Mouse (Mus musculus): ENCODE measurements around the gene Fgfr2.

Fgfr2 gene

DNA sequence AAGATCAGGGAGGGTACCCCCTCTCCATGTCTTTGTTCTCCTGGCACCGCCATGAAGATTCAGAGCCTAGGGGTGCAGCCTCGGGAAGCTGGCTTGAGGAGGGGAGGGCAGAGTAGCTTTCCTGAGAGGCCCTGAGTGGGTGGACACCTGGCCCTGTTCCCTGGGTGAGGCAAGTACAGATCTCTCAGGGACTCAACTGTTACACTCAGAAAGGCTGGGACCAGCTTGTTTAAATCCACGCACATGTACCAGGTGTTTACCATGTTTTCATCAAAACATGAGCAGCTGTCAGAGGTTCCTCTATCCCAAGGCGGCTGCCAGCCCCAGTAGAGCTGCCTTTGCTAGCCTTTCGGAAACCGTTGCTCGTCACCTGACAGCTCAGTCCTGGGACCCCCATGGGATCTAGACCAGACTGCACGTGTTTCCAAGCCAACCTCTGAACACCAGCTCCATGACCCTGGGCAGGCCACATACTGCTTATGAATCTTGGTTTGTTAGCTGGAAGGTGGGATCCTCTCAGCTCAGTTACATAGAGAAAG, 425.8 kb downstream of the Fgfr2 start:
- no peak for DNase-seq (ENCODE audit: low read depth, low spot score)

DNA sequence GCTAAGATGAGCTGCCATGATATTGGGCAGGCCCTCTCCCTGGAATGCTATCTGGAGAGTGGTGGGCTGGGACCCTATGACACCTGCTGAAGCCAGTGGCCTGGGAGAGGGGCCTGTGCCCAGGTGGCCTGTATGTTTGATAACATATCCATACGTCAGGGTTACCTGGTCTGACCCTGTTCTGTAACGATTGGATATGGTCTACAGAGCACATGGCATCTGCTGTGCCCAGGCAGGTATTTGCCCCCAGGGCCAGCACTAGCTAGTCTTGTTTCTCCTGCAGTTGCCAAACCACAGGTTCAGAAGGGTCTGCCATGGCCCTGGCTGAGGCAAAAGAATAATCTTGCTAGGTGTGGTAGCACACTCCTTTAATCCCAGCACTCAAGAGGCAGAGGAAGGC, 429.6 kb downstream of the Fgfr2 start:
- no peak for DNase-seq (ENCODE audit: low read depth, low spot score)

DNA sequence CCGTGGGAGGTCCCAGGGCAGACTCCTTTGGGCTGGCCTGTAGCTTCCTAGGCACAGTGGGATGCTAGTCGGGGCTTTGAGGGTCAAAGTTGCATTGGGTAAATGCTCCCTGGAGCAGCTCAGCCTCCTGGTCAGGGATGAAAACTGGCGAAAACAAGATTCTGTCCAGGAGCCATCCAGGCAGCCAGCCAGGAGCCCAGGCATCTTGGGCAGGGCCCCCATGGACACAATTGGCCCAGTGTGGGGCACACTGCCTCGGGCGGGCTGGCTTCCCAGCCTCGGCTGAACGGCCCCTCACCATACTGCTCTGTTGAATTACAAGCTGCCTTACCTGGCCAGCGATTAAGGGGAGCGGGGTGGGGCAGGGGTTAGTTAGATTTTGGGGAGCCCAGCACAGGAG, 430.4 kb downstream of the Fgfr2 start:
- no peak for DNase-seq (ENCODE audit: low read depth, low spot score)

DNA sequence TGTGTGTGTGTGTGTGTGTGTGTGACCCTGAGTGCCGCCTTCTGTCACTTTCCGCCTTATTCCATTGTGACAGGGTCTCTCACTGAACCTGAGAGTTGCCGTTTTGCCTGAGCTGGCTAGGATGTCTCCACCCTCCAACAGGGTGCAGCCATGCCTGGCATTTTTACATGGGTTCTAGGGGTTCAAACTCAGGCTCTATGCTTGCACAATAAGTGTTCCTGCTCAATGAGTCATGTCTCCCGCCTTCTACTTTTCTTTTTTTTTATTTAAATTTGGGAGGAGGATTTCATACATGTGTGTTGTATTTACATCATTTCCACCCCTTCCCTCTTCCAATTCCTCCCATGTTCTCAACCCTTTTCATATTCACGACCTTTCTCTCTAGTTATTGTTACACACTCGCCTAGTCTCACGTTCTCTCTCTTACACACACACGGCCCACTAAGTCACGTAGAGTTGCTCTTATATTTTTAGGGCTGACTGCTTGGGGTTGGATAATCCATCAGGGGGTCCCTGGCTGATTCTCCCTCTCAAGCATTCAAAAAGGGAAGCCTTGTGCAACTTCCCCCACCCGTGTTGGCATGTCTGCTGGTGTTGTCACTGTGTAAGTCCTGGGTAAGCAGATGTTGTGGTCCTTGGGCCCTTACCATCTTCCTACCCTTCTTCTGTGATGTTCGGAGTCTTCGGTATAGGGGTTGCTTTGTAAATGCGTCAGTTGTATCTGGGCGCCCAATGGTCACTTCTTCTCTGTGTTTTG, 432.3 kb downstream of the Fgfr2 start:
- no peak for DNase-seq (ENCODE audit: low read depth, low spot score)

DNA sequence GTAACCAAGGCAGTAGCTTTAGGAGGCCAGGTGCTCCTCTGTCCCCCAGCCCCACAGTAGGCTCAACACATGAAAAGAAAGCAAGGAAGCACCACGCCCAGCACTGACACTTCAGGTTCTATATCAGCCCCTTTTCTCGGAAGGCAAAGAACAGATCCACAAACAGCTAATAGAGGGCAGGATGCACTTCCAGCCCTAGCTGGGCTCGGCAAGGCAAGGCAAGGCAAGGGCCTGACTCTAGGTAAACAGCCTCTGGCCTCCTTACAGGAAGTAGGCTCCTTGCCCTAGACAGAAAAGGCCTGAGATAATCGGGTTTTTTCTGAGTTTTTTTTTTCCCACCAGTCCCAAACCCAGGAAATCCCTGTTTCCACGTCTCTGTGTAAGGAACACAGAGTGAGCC, 433.4 kb downstream of the Fgfr2 start:
- DNase-seq (ENCODE audit: low read depth, low spot score) = no peak

DNA sequence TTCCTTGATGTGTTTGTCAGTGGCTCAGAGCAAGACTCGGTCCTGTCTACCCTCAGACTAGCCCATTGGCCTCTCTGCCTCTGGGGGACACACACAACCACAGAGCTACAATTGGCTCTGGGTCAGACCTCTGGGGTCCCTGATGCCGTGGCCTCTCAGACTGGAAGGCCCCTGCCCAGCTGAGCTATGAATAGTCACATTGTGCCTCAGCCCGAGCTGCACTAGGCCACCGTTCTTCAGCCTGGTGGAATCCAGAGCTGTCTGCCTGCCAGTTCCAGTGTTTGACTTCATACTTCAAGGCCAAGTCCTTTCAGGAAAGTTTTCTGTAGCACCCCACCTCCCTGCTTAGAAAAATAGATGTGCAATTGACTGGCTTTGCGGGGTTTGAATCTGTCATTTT, 434.4 kb downstream of the Fgfr2 start:
- DNase-seq (ENCODE audit: low read depth, low spot score) = no peak

DNA sequence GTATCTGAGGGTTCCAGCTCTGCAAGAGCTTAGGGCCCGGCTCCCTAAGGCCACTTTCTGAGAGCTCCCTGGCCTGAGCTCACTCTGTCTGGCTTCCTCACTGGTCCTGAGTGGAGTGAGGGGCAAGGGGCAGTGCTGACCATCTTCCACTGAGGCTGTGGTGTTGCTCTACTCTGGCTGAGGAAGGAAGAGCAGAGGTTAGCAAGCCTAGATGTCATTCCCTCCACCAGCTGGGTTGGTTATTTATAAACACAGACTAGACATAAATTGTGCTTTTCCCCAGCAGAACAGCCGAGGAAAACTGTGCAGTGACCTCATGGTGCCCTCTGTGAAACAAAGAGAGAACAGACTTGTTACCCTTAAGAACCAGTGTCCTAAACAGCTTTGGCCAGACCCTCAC, 435.3 kb downstream of the Fgfr2 start:
- DNase-seq (ENCODE audit: low read depth, low spot score) = no peak

DNA sequence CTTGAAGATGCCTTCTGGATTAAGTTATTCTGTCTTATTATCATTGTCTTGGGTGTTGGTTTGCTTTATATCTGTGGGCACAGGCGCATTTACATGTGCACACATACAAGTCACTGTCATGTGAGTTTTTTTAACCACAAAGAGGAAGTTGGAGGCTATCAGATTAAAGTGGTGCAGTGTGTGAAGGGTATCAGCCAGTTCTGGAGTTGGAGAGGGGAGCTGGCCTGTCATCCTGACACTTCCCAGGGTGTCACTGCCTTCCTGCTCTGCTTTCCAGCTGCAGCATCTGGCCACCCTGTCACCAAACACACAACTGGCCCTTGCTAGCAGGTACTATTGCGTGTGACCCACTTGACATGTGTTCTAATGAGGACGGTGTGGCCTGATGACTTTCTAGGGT, 436.6 kb downstream of the Fgfr2 start:
- DNase-seq (ENCODE audit: low read depth, low spot score) = peak; percentile 60

DNA sequence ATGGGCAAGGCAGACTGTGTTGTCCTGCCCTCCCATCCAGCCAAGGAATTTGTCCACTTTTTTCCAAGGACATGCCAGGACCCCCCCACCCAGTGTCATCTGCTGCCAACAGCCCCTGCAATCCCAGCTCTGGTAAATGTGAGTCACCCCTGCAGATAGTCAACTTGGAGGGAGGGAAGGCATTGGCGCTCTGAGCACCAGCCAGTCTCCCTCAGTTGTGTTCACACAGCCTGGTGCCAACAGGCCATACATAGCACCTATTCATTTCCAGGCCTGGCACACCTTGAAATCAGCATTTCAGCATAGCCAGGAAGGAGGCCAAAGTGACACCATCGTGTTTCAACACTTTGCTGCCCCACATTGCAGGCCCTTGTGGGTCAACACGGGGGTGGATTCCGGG, 439.2 kb downstream of the Fgfr2 start:
- no peak for DNase-seq (ENCODE audit: low read depth, low spot score)

DNA sequence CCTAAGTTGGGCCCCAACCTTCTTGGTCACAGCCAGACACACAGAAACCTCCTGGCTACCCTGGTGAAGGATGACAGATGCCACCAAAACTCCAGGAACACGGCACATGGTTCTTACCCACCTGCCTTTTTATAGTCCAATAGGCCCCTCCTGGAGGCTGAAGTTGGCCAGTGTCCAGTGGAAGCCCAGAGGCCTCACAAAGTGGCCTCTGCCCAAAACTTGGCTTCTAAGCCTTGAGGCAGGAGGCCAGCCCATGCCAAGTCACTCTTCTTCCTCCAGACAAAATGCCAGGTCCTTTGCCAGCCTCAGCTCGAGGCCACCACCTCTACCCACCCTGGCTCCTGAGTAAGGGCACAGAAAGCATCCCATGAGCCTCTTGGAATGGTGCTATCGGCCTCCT, 440.2 kb downstream of the Fgfr2 start:
- no peak for DNase-seq (ENCODE audit: low read depth, low spot score)

DNA sequence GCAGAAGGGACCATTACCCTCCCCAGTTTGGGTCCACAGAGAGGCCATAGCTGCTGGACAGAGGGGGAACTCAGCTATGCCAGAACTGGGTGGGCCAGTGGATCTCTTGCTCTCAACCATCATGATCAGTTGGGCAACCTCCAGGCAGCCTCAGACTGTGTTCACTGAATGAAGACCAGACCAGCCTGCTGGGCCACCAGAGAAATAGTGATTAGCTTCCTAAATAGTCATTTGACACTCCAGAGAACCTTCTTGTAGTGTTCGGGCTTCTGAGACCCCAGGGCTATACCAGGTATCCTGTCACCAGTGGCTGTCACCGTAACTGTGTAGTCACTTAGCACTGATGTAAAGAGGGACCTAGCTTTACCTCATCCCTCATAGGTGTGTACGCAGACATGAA, 440.8 kb downstream of the Fgfr2 start:
- DNase-seq (ENCODE audit: low read depth, low spot score) = no peak

DNA sequence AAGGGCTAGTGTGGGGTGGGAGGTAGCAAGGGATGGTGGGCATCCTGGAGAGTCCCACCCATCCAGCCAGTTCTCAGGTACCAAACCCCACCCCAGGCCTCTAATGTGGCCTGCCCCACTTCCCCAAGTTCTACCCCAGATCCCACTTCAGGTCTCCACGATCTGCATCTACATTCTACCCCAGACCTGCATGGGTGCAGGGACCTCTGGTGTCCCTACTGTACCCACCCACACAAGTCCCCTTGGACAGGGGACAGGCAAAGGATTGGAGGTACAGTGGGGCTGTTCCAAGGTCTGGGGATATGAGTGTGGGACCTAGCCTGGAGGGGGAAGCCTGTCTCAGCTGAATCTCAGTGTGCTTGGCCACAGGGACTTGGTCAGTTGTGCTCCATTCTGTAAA, 441.3 kb downstream of the Fgfr2 start:
- no peak for DNase-seq (ENCODE audit: low read depth, low spot score)

DNA sequence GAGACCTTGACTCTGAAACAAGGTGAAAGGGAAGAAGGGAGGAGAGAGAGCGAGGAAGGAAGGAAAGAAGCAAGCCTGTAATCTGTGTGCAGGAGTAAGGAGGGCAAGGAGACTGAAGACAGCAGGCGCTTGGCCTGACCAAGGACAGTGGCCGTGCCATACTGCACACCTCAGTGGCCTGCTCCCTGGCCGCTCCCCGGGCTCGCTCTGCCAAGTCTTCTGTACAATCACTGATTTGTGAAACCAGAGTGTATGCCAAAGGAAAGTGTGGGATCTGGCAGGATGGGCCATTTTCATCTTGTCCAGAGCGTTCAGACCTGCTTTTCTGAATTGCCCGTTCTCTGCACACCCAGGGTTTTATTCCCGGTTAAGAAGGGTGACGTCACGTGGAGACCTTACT, 441.9 kb downstream of the Fgfr2 start:
- no peak for DNase-seq (ENCODE audit: low read depth, low spot score)

DNA sequence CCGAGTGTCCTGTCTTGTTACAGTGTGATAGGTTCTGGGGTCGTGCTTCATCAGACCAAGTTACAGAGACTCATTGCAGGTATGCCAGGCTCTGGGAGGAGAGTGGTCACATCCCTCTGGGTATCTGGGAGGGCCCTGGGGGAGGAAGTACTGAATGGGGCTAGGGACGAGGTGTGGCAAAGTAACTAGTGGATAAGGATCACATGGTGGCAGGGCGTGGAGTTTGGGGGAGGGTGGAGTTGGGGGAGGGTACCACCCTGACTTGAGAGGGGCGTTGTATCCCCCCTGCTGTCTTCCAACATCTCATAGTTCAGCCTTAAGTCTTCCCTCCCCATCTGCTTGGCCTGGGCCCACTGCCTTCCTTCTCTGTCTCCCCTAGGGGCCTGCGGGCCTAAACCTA, 443.6 kb downstream of the Fgfr2 start:
- no peak for DNase-seq (ENCODE audit: low read depth, low spot score)

DNA sequence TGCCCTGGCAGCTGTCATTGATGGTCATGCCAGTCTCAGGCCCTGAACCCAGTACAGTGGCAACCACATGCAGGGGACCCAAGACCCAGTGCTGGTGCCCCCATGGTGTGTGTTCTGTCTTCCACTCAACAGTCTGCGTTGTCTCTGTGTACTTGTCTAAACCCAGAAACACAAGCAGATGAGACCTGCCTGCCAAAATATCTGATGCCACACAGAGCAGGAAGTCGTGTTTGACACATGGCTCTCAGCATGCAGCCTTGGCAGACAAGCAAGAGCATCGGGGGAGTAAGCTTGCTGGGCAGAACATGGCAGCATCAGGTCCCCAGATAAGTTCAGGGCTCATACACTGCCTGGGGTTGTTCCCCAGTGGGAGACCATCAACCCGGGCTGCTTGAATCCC, 444.0 kb downstream of the Fgfr2 start:
- no peak for DNase-seq (ENCODE audit: low read depth, low spot score)

DNA sequence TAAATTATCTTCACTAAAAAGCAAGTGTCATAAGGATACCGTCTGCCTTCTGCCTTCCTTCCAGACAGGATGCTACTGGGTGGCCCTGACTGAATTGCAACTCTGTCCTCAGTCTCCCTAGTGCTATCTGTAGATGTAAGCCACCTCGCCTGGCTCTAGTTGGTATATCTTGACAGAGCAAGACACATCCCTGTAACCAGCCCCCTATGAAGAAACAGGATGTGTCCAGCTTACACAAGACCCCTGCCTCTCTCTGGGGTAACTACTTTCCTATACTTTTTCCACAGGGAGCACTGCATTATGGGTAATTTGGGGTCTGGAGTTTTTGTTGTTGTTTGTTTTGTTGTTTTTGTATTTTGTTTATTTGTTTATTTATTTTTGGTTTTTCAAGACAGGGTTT, 447.2 kb downstream of the Fgfr2 start:
- DNase-seq (ENCODE audit: low read depth, low spot score) = no peak

DNA sequence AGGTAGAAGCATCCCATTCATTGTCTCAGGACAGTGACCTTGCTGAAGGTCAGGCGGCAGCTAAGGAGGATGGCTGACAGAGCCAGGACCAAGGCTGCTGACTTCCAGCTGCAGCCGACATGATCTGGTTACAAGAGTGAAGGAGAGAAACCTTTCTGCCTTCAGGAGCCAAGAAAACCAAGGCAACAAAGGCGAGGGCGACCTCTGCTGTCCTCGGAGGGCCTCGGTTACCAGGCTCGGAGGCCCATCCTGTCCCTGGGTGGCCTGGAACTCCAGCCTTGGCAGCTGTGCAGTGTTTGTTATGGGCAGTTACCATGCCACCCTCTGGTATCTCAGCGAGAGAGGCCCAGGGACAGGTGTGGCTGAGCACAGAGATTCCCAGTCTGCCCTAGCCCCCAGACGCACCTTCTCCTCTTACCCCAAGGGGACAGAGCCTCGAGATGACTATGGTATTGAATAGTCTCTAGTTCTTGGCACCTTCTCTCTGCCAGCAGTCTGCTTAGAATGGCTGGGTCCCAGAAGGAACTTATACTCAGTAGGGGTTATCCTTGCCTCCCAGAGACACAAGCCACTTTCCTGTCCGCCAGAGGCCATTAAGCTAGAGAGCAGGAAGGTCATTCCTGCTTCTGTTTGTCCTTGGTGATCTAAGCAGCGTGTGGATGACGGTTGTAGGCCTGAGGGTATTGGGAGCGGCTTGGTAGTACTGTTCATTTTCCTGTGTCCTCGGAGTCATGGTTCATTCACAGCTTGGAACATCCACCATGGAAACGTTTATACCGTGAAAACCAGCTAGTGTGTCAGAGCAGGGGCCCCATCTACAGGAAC, 449.0 kb downstream of the Fgfr2 start:
- no peak for DNase-seq (ENCODE audit: low read depth, low spot score)

DNA sequence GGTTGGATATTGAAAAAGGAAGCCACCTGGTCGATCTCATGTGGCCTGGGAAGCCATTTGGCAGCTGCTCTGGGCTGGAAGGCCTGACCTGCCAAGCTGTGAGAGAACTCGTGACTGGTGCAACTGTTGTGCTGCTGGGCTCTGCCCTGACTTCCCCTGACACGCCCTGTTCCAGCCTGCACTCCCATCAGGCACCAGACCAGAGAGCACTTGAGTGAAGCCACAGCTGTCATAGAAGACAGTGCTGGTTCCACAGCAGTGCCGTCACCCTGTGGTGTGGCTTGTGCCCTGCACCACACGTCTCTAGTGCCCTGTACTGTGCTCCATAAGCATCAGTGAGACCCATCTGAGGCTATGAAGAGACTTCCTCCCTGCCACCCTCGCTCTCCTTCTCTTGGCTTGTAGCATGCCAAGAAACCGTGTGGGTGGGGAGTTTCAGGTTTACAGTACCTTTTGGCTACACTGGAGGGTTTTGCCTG, 450.6 kb downstream of the Fgfr2 start:
- peak; percentile 33 for DNase-seq (ENCODE audit: low read depth, low spot score)

DNA sequence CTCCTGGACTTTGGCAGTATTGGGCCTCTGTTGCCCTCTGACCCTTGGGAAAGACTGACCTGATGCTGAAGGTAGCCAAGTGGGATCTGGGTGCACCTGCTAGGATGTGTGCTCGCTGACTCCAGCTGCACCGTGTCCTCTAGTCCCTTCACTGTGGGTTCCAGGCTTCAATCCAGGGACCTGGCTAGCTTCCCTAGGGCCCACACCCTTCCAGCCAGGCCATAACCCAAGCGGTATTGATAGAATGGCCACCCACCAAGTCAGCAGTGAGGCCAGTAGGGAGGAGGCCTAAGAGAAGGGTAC, 452.3 kb downstream of the Fgfr2 start:
- no peak for DNase-seq (ENCODE audit: low read depth, low spot score)

DNA sequence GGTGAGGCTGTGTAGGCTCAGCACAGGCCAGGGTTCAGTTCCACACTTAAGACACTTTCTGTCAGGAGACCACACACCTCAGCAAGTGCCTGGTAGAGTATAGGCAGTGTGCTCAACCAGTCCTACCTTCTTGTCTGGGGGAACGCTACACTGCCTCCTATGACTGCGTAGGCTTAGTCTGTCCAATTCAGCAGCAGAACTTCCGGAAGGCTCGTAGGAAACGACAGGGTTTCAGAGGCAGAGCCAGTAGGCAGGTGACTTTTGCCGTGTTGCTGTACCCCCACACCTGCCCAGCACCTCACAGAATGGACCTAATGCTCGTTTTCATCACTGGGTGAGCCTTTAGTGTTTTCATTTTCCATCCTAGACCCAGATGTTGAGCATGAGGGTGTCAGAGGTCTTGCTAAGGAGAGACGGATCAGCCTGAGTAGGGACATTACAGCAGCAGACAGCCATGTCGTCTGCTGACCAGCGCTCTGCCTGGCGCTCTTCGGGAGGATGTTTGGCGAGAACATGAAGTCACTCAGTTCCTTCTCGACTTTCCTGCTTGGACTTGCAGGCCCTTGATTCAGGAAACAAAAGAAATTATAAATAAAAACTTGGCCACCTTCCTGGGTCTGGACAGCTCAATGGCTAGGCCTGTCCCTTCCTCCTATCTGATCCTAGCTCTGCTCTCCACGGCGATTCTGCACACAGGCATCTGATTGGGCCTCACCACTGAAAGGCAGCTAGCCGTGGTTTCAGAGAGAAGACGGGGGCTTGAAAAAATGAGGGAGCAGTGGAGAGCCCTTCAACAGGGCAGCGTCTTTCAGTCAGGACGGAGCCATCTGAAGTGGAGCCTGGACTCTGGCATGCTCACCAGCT, 452.9 kb downstream of the Fgfr2 start:
- DNase-seq (ENCODE audit: low read depth, low spot score) = no peak

DNA sequence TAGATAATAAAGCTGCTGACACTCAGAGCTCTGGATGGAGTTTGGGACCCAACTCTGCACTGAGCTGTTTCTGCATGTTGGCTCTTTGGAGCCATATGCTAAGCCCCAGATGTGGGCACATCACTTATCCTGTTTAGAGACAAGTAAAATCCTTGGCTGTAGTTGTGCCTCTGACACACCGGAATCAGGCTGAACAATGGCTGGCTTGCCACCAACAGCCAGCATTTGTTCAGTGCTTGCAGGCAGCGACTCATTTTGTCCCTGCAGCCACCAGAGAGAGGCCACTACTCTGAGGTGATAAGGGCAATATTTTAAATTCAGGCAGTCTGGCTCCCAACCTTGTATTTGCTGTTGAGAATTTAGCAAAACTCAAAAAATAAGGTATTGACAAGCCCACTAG, 454.5 kb downstream of the Fgfr2 start:
- no peak for DNase-seq (ENCODE audit: low read depth, low spot score)

DNA sequence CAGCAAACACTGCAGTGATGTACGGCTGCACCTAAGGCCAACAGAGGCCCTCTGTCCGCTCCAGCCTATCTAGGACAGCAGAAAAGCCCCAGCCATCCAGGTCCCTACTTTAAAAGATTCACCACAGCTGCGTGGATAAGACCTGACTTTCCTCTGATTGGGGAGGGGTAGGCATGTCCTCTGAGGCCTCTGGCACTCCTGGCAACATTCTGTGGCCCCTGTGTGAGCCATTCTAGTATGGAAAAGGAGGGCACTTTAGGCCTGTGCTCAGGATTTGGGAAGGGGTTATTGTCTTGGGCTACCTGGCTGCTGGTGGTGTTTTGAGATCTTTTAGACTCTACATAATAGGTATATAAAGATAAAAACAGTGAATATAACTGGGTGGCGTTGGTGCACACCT, 456.6 kb downstream of the Fgfr2 start:
- DNase-seq (ENCODE audit: low read depth, low spot score) = no peak
